Mouse (Mus musculus) spleen, adult 2 months (tissue): ENCODE results near the gene Gm10799. TPM values are rescaled to one million over a fixed set of nuclear protein-coding genes. Genes with fewer than 3 reads are reported as not detected.

Experiments used
- DNase-seq, 2 experiments: peaks; one replicate each; pipeline versions ENCODE4 v3.0.0 to v3.0.0-alpha.2; 2012 to 2021; ENCODE audit warnings: low spot score in 2 of 2, low read depth in 1 of 2
- H3K27ac ChIP-seq: fragments of 200-500 bp; 2 replicates; pipeline ENCODE4 v1.5.1; 2012; ENCODE audit warnings: low read length, inconsistent platforms; ENCODE audit not compliant: insufficient read depth
- H3K27me3 ChIP-seq: fragments of 200-500 bp; 2 replicates; pipeline ENCODE4 v1.6.1; 2012; ENCODE audit warnings: mild to moderate bottlenecking, moderate library complexity, low read length, inconsistent platforms; ENCODE audit not compliant: control insufficient read depth, insufficient read depth
- H3K36me3 ChIP-seq: fragments of 200-500 bp; 2 replicates; pipeline ENCODE4 v1.6.1; 2012; ENCODE audit warnings: mild to moderate bottlenecking, low read length, inconsistent platforms; ENCODE audit not compliant: control insufficient read depth, insufficient read depth
- H3K4me1 ChIP-seq: fragments of 200-500 bp; 2 replicates; pipeline ENCODE4 v1.6.1; 2011; ENCODE audit warnings: inconsistent platforms; ENCODE audit not compliant: control insufficient read depth, insufficient read depth, insufficient read length
- H3K4me3 ChIP-seq: fragments of 200-500 bp; 2 replicates; pipeline ENCODE4 v1.5.1; 2011; ENCODE audit warnings: mild to moderate bottlenecking, inconsistent platforms; ENCODE audit not compliant: insufficient read depth, insufficient read length; ENCODE audit errors: extremely low read depth
- CTCF ChIP-seq: fragments of 200-500 bp; IDR thresholded peaks from 2 replicates; pipeline ENCODE4 v1.5.1; 2011; ENCODE audit warnings: mild to moderate bottlenecking, inconsistent platforms; ENCODE audit not compliant: insufficient read depth, insufficient read length, insufficient replicate concordance; ENCODE audit errors: extremely low read depth
- POLR2A ChIP-seq: fragments of 200-500 bp; IDR thresholded peaks from 2 replicates; pipeline ENCODE4 v1.6.1; 2011; ENCODE audit warnings: low read depth, low read length, inconsistent platforms
- WGBS: fragments of 180-500 bp; shearing (Covaris S2); methylation state at CpG from one replicate; pipeline ENCODE4 v1.1.7; 2018; 5-methylcytosine and 5-hydroxymethylcytosine counted together
- polyA plus RNA-seq: library from polyadenylated mRNA; depleted of rRNA; stranded (reverse); fragments of >200 nt; gene quantifications from 2 replicates; pipeline ENCODE4 v1.2.3, GENCODE M21; 2012; rRNA removed

The Gm10799 gene
- polyA plus RNA-seq, 1 experiment = not detected

GRCm38 (mm10) chr2:104023096-104023495 lies 45.3 kb downstream of the Gm10799 start:
- Histone ChIP-seq H3K27me3 (no peaks in the 10 kb centered on the region), H3K4me3 (no peak overlapping the region), H3K27ac (no peak overlapping the region), H3K4me1 (no peaks in the 10 kb centered on the region), H3K36me3 (no peaks in the 10 kb centered on the region)
- WGBS = 50% methylated on average over 7 of the region's 7 CpGs
- TF ChIP-seq CTCF (no peak), POLR2A (no peak)
- DNase-seq = no peak

Other genes starting within 250 kb of the Gm10799 start
- gene Lmo2, start 110.6 kb downstream of the Gm10799 start, polyA plus RNA-seq = 91.1 and 97.7 TPM in 2 replicates
- 9.5 and 9.6 TPM in 2 replicates for gene Fbxo3, start 40.8 kb downstream of the Gm10799 start, polyA plus RNA-seq
- gene 4931422A03Rik, start 40.2 kb downstream of the Gm10799 start, polyA plus RNA-seq = not detected in 2 replicates
- 0.06 and 0.09 TPM in 2 replicates for gene Gm10912, start 2.7 kb downstream of the Gm10799 start, polyA plus RNA-seq
- gene Cd59b, start 1.3 kb upstream of the Gm10799 start, polyA plus RNA-seq = 1.2 and 3.1 TPM in 2 replicates
- gene Cd59a, start 27.3 kb upstream of the Gm10799 start, polyA plus RNA-seq = 2.4 and 2.5 TPM in 2 replicates
- gene A930018P22Rik, start 54.2 kb upstream of the Gm10799 start, polyA plus RNA-seq = not detected in 2 replicates